Mouse (Mus musculus) lung, postnatal 0 days (tissue): ENCODE results near the gene Zscan10. TPM values are rescaled to one million over a fixed set of nuclear protein-coding genes. Genes with fewer than 3 reads are reported as not detected.
A peak's percentile ranks its signal among the peaks of the same experiment; 100 is the strongest.

Source experiments
- ATAC-seq: fragments of 200-750 bp; cut with Nextera tagmentation; 2 replicates; pipeline ENCODE4 v1.8.0; 2017; ENCODE audit warnings: moderate library complexity
- DNase-seq: peaks from one replicate; pipeline ENCODE4 v3.0.0-alpha.2; 2016; ENCODE audit warnings: low spot score
- H3K27ac ChIP-seq: fragments of 300-500 bp; sonication (generic); 2 replicates; pipeline ENCODE4 v1.5.1; 2014; ENCODE audit warnings: antibody characterized with exemption, mild to moderate bottlenecking, low read length, mixed read lengths
- H3K27me3 ChIP-seq: fragments of 300-500 bp; sonication (generic); replicated peaks from 2 replicates; pipeline ENCODE4 v1.6.1; 2014; ENCODE audit warnings: low read length, mixed read lengths; ENCODE audit not compliant: insufficient read depth
- H3K36me3 ChIP-seq: fragments of 300-500 bp; sonication (generic); 2 replicates; pipeline ENCODE4 v1.6.1; 2014; ENCODE audit warnings: low read length, mixed read lengths; ENCODE audit not compliant: insufficient read depth
- H3K4me1 ChIP-seq: fragments of 300-500 bp; sonication (generic); 2 replicates; pipeline ENCODE4 v1.6.1; 2014; ENCODE audit warnings: antibody characterized with exemption, low read depth, low read length, mixed read lengths; ENCODE audit not compliant: insufficient read depth
- H3K4me2 ChIP-seq: fragments of 300-500 bp; sonication (generic); replicated peaks from 2 replicates; pipeline ENCODE4 v1.6.1; 2014; ENCODE audit warnings: low read depth, mild to moderate bottlenecking, low read length, moderate library complexity, mixed read lengths
- H3K4me3 ChIP-seq: fragments of 300-500 bp; sonication (generic); 2 replicates; pipeline ENCODE4 v1.5.1; 2014; ENCODE audit warnings: low read depth, low read length
- H3K9ac ChIP-seq: fragments of 300-500 bp; sonication (generic); replicated peaks from 2 replicates; pipeline ENCODE4 v1.6.1; 2014; ENCODE audit warnings: low read depth, mild to moderate bottlenecking
- H3K9me3 ChIP-seq: fragments of 300-500 bp; sonication (generic); 2 replicates; pipeline ENCODE4 v1.6.1; 2016; ENCODE audit warnings: low read length, mixed read lengths
- CTCF ChIP-seq: IDR thresholded peaks from 2 replicates; pipeline ENCODE4 v1.5.1; 2016; ENCODE audit warnings: antibody characterized with exemption, mild to moderate bottlenecking
- EP300 ChIP-seq: IDR thresholded peaks from 2 replicates; pipeline ENCODE4 v1.6.1; 2016; ENCODE audit warnings: antibody characterized with exemption, mild to moderate bottlenecking, control low read depth
- WGBS: fragments of 180-500 bp; shearing (Covaris S2); extraction: QIAGEN DNeasy Blood & Tissue Kit; methylation state at CpG from one replicate; pipeline ENCODE4 v1.1.7; 2014; 5-methylcytosine and 5-hydroxymethylcytosine counted together
- polyA plus RNA-seq: library from polyadenylated mRNA; unstranded; fragments of >200 nt; fragmentation: Nextera tagmentation; extraction: Ambion mirVana; gene quantifications from 2 replicates; pipeline ENCODE4 v1.2.1, GENCODE M21; 2015

The Zscan10 gene
- polyA plus RNA-seq, 1 experiment from 2014 or later = not detected

DNA sequence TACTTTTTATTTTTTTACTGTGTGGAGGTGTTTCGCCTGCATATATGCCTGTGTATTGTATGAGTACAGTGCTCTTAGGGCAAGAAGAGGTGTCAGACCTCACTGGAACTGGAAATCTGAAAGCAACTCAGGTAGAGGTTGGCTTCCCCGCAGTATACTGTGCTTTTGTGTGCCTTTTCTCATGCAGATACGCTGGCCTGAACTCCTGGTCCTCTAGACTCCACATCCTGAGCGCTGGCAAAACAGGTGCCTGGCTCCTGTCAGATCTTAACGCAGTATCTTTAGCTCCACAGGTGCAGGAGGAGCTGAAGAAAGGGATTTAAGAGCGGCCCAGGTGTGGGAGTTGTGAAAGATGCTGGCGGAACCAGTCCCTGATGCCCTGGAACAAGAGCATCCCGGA is 4.6 kb downstream of the Zscan10 start:
- H3K27me3 ChIP-seq = no peaks in the 10 kb centered on the region
- DNase-seq (no peak), ATAC-seq (no peak)
- no peaks in the 10 kb centered on the region for H3K9me3 ChIP-seq
- no peak overlapping the region for H3K4me3 ChIP-seq
- H3K4me2 ChIP-seq = no peak overlapping the region
- 84% methylated on average over 8 of the region's 8 CpGs for WGBS
- no peaks in the 10 kb centered on the region for H3K36me3 ChIP-seq
- no peak for TF ChIP-seq CTCF
- TF ChIP-seq EP300 = no peak
- H3K4me1 ChIP-seq = no peaks in the 10 kb centered on the region
- no peak overlapping the region for H3K9ac ChIP-seq
- H3K27ac ChIP-seq = no peak overlapping the region

DNA sequence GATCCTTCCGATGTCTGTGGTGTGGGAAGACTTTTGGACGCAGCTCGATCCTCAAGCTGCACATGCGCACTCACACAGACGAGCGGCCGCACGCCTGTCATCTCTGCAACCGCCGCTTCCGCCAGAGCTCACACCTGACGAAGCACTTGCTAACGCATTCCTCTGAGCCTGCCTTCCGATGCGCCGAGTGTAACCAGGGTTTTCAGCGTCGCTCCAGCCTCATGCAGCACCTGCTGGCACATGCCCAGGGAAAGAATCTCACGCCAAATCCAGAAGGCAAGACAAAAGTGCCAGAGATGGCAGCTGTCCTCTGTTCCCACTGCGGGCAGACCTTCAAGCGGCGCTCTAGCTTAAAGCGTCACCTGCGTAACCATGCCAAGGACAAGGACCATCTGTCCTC is 9.0 kb downstream of the Zscan10 start:
- no peak overlapping the region for H3K27ac ChIP-seq
- no peak overlapping the region for H3K4me3 ChIP-seq
- ATAC-seq = no peak
- 88% methylated on average over 24 of the region's 24 CpGs for WGBS
- TF ChIP-seq CTCF (no peak), EP300 (no peak)
- DNase-seq = no peak
- H3K4me2 ChIP-seq = no peak overlapping the region
- no peaks in the 10 kb centered on the region for H3K9me3 ChIP-seq
- no peaks in the 10 kb centered on the region for H3K4me1 ChIP-seq
- no peak overlapping the region for H3K9ac ChIP-seq
- no peaks in the 10 kb centered on the region for H3K27me3 ChIP-seq
- no peaks in the 10 kb centered on the region for H3K36me3 ChIP-seq

DNA sequence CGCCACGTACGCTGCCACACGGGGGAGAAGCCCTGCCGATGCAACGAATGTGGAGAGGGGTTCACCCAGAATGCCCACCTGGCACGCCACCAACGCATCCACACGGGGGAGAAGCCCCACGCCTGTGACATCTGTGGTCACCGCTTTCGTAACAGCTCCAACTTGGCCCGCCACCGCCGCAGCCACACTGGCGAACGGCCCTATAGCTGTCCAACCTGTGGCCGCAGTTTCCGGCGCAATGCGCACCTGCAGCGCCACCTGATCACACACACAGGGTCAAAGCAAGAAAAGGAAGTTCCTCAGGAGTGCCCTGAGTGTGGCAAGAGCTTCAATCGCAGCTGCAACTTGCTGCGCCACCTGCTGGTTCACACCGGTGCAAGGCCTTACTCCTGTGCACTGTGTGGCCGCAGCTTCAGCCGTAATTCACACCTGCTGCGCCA is 9.7 kb downstream of the Zscan10 start:
- ATAC-seq (peak; percentile 66), DNase-seq (peak; percentile 73)
- 79% methylated on average over 28 of the region's 28 CpGs for WGBS
- no peaks in the 10 kb centered on the region for H3K36me3 ChIP-seq
- H3K9me3 ChIP-seq = no peaks in the 10 kb centered on the region
- no peak overlapping the region for H3K4me3 ChIP-seq
- no peak overlapping the region for H3K4me2 ChIP-seq
- no peaks in the 10 kb centered on the region for H3K27me3 ChIP-seq
- no peak overlapping the region for H3K27ac ChIP-seq
- no peak overlapping the region for H3K9ac ChIP-seq
- no peaks in the 10 kb centered on the region for H3K4me1 ChIP-seq
- TF ChIP-seq CTCF (peak; percentile 87), EP300 (no peak)

DNA sequence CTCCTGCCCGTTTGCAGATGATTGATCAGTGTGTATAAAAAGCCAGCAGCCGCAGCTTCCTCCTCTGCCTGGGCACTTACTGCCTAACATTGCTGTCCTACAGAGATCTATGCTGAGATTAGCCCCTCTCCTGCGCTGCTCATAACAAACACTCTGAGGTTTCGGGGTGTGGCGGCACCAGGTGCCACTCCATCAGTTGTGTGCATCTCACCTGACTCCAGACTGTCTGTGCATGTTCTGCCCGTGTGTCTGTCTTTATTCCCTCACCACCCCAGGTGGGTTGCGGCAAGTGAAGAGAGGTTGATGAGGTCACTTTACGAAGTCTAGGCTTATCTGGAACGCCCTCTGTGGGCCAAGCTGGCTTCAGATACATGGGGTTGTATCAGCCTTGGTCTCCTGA is 16.4 kb downstream of the Zscan10 start:
- Histone ChIP-seq H3K4me1 (no peaks in the 10 kb centered on the region), H3K4me3 (no peak overlapping the region), H3K9me3 (no peaks in the 10 kb centered on the region), H3K36me3 (no peaks in the 10 kb centered on the region), H3K27me3 (no peaks in the 10 kb centered on the region), H3K27ac (no peak overlapping the region), H3K4me2 (no peak overlapping the region), H3K9ac (no peak overlapping the region)
- ATAC-seq (no peak), DNase-seq (no peak)
- no peak for TF ChIP-seq CTCF
- TF ChIP-seq EP300 = no peak
- WGBS = 22% methylated on average over 9 of the region's 9 CpGs

DNA sequence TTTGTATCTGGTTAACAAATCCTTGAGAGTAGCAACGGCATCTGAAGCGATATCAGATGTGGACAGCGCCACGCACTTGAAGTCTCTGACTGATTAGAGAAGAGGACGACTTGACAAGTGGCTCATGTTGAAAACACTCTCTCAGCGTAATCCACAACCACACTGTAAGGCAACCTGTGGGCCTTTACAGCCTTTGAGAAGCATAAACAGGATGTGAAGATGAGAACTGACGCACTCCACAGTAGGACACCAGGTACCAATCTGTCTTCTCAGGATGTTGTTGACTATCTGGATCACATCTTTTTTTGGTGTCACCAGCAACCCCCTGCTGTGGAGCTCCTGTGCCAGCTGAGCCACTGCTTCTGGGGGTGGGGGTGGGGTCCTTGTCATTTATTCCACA is 19.7 kb downstream of the Zscan10 start:
- Histone ChIP-seq H3K27me3 (no peaks in the 10 kb centered on the region), H3K4me3 (no peak overlapping the region), H3K9me3 (no peaks in the 10 kb centered on the region), H3K36me3 (no peaks in the 10 kb centered on the region), H3K9ac (no peak overlapping the region), H3K4me1 (no peaks in the 10 kb centered on the region), H3K27ac (no peak overlapping the region), H3K4me2 (no peak overlapping the region)
- DNase-seq (no peak), ATAC-seq (no peak)
- TF ChIP-seq EP300 (no peak), CTCF (no peak)
- WGBS = 49% methylated on average over 7 of the region's 7 CpGs

DNA sequence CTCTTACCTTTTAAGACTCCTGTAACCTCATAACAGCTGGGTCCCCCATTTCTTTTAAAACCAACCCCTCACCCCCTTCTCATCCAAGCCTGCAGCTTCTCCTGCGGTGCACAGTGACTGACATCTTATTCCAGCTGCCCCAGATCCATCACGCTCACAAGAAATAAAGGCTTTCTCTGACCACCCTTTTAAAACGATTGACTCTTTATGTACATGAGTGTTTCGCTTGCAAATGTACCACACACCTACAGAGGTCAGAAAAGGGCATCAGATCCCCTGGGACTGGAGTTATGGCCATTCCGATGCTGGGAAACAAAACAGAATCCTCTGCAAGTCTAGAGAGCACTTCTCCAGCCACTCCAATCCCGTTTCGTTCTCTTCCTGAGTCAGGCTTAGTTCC is 27.2 kb downstream of the Zscan10 start:
- Histone ChIP-seq H3K4me1 (peaks cover 4% of the 10 kb centered on the region; the same call in 1 of the 2 replicates), H3K36me3 (no peaks in the 10 kb centered on the region), H3K4me3 (no peak overlapping the region), H3K27me3 (no peaks in the 10 kb centered on the region), H3K9ac (no peak overlapping the region), H3K4me2 (no peak overlapping the region), H3K9me3 (no peaks in the 10 kb centered on the region), H3K27ac (no peak overlapping the region)
- ATAC-seq (no peak), DNase-seq (no peak)
- TF ChIP-seq CTCF (no peak), EP300 (no peak)
- 24% methylated on average over 7 of the region's 7 CpGs for WGBS
